Mouse (Mus musculus): ENCODE results near the gene Ccnf. TPM values are rescaled to one million over a fixed set of nuclear protein-coding genes. Genes with fewer than 3 reads are reported as not detected.

Gene Ccnf
- polyA plus RNA-seq, 1 experiment from 2014 or later = 14.4 TPM

- Histone ChIP-seq H3K4me3 (ENCODE audit: low read length) (no peak overlapping the region), H3K36me3 (ENCODE audit: control insufficient read depth, insufficient read depth, low read length) (no peaks in the 10 kb centered on the region), H3K4me1 (ENCODE audit: control insufficient read depth, insufficient read depth, low read depth, low read length) (peaks cover 6% of the 10 kb centered on the region), H3K27ac (ENCODE audit: low read depth, low read length) (no peak overlapping the region), H3K4me2 (ENCODE audit: low read length) (no peak overlapping the region), H3K27me3 (replicated peaks; ENCODE audit: control insufficient read depth, insufficient read depth, low read length) (no peaks in the 10 kb centered on the region), H3K9me3 (ENCODE audit: control insufficient read depth, low read length) (no peaks in the 10 kb centered on the region), H3K9ac (ENCODE audit: low read depth, low read length) (no peak overlapping the region)
- no peak for ATAC-seq
- 0% methylated on average over 3 of the region's 3 CpGs for WGBS
Measured at GRCm38 (mm10) chr17:24173423-24173822, 77.9 kb downstream of the Ccnf start.

Small RNA genes lying within 50 kb of the gene (microRNA-seq; reads per million reads assigned to microRNA genes)
- gene Mir5134 = 0.62 reads per million
- not detected for gene Mir6965

Other genes with a start within 250 kb of the Ccnf start
- 0.12 and 0.16 TPM in 2 replicates for gene Prss27, start 213.3 kb downstream of the Ccnf start, polyA plus RNA-seq (2015; fragmentation: Nextera tagmentation; extraction: Ambion mirVana)
- gene Kctd5, start 178.0 kb downstream of the Ccnf start, polyA plus RNA-seq (2015; fragmentation: Nextera tagmentation; extraction: Ambion mirVana) = 82.0 and 89.9 TPM in 2 replicates
- gene Pdpk1, start 100.6 kb downstream of the Ccnf start, polyA plus RNA-seq (2015; fragmentation: Nextera tagmentation; extraction: Ambion mirVana) = 63.5 and 65.1 TPM in 2 replicates
- gene Amdhd2, start 87.7 kb downstream of the Ccnf start, polyA plus RNA-seq (2015; fragmentation: Nextera tagmentation; extraction: Ambion mirVana) = 35.2 and 41.0 TPM in 2 replicates
- 1,653 and 1,817 TPM in 2 replicates for gene Atp6v0c, start 81.8 kb downstream of the Ccnf start, polyA plus RNA-seq (2015; fragmentation: Nextera tagmentation; extraction: Ambion mirVana)
- 26.6 and 29.5 TPM in 2 replicates for gene Tbc1d24, start 45.9 kb downstream of the Ccnf start, polyA plus RNA-seq (2015; fragmentation: Nextera tagmentation; extraction: Ambion mirVana)
- gene Ntn3, start 42.0 kb downstream of the Ccnf start, polyA plus RNA-seq (2015; fragmentation: Nextera tagmentation; extraction: Ambion mirVana) = 4.5 and 4.6 TPM in 2 replicates
- 8.9 and 10.1 TPM in 2 replicates for gene Tedc2, start 30.6 kb downstream of the Ccnf start, polyA plus RNA-seq (2015; fragmentation: Nextera tagmentation; extraction: Ambion mirVana)
- gene Abca17, start 99.6 kb upstream of the Ccnf start, polyA plus RNA-seq (2015; fragmentation: Nextera tagmentation; extraction: Ambion mirVana) = 1.2 TPM in 2 replicates
- gene Abca3, start 100.5 kb upstream of the Ccnf start, polyA plus RNA-seq (2015; fragmentation: Nextera tagmentation; extraction: Ambion mirVana) = 30.1 and 34.5 TPM in 2 replicates
- 304 and 328 TPM in 2 replicates for gene Rnps1, start 163.1 kb upstream of the Ccnf start, polyA plus RNA-seq (2015; fragmentation: Nextera tagmentation; extraction: Ambion mirVana)
- 48.0 and 59.0 TPM in 2 replicates for gene Eci1, start 175.2 kb upstream of the Ccnf start, polyA plus RNA-seq (2015; fragmentation: Nextera tagmentation; extraction: Ambion mirVana)
- gene Dnase1l2, start 191.6 kb upstream of the Ccnf start, polyA plus RNA-seq (2015; fragmentation: Nextera tagmentation; extraction: Ambion mirVana) = 6.1 and 9.4 TPM in 2 replicates
- 42.3 and 43.5 TPM in 2 replicates for gene E4f1, start 218.8 kb upstream of the Ccnf start, polyA plus RNA-seq (2015; fragmentation: Nextera tagmentation; extraction: Ambion mirVana)
- 83.9 and 85.4 TPM in 2 replicates for gene Pgp, start 218.9 kb upstream of the Ccnf start, polyA plus RNA-seq (2015; fragmentation: Nextera tagmentation; extraction: Ambion mirVana)
- 0.65 and 1.2 TPM in 2 replicates for gene Bricd5, start 222.4 kb upstream of the Ccnf start, polyA plus RNA-seq (2015; fragmentation: Nextera tagmentation; extraction: Ambion mirVana)
- gene Mlst8, start 227.6 kb upstream of the Ccnf start, polyA plus RNA-seq (2015; fragmentation: Nextera tagmentation; extraction: Ambion mirVana) = 36.2 and 39.3 TPM in 2 replicates
- 43.6 and 44.6 TPM in 2 replicates for gene Caskin1, start 237.1 kb upstream of the Ccnf start, polyA plus RNA-seq (2015; fragmentation: Nextera tagmentation; extraction: Ambion mirVana)